Mouse (Mus musculus) forebrain, embryonic 12.5 days (tissue): ENCODE data around the gene 1500009C09Rik. TPM values are rescaled to one million over a fixed set of nuclear protein-coding genes. Genes with fewer than 3 reads are reported as not detected.

Experiments used
- ATAC-seq: fragments of 200-750 bp; cut with Nextera tagmentation; 2 replicates; pipeline ENCODE4 v1.8.0; 2017; ENCODE audit warnings: moderate TSS enrichment; ENCODE audit not compliant: low FRiP score
- H3K27ac ChIP-seq: fragments of 300-500 bp; sonication (generic); 2 replicates; pipeline ENCODE4 v1.5.1; 2016; ENCODE audit warnings: mild to moderate bottlenecking
- H3K27me3 ChIP-seq: fragments of 300-500 bp; sonication (generic); 2 replicates; pipeline ENCODE4 v1.6.1; 2016; ENCODE audit warnings: mild to moderate bottlenecking
- H3K36me3 ChIP-seq: fragments of 300-500 bp; sonication (generic); replicated peaks from 2 replicates; pipeline ENCODE4 v1.6.1; 2016; ENCODE audit warnings: mild to moderate bottlenecking
- H3K4me1 ChIP-seq: fragments of 300-500 bp; sonication (generic); 2 replicates; pipeline ENCODE4 v1.6.1; 2016
- H3K4me2 ChIP-seq: fragments of 300-500 bp; sonication (generic); 2 replicates; pipeline ENCODE4 v1.6.1; 2016; ENCODE audit warnings: mild to moderate bottlenecking, moderate library complexity
- H3K4me3 ChIP-seq: fragments of 300-500 bp; sonication (generic); replicated peaks from 2 replicates; pipeline ENCODE4 v1.5.1; 2016; ENCODE audit warnings: mild to moderate bottlenecking
- H3K9ac ChIP-seq: fragments of 300-500 bp; sonication (generic); 2 replicates; pipeline ENCODE4 v1.6.1; 2016; ENCODE audit warnings: mild to moderate bottlenecking
- H3K9me3 ChIP-seq: fragments of 300-500 bp; sonication (generic); 2 replicates; pipeline ENCODE4 v1.6.1; 2016
- WGBS: fragments of 180-500 bp; shearing (Covaris S2); methylation state at CpG from one replicate; pipeline ENCODE4 v1.1.7; 2016; 5-methylcytosine and 5-hydroxymethylcytosine counted together
- polyA plus RNA-seq: library from polyadenylated mRNA; unstranded; fragments of >200 nt; fragmentation: Nextera tagmentation; extraction: Ambion mirVana; gene quantifications from 2 replicates; pipeline ENCODE4 v1.2.1, GENCODE M21; 2016

1500009C09Rik gene
- polyA plus RNA-seq, 1 experiment from 2014 or later = 4.7 TPM

GRCm38 (mm10) chr15:82211911-82212751 is 40.1 kb upstream of the 1500009C09Rik start:
- peak overlapping the region; percentile 47 for H3K4me3 ChIP-seq
- H3K27ac ChIP-seq = no peak overlapping the region
- peak overlapping the region; percentile 31 for H3K9ac ChIP-seq

GRCm38 (mm10) chr15:82212752-82213063 is 39.5 kb upstream of the 1500009C09Rik start, which contains the start of gene Shisa8:
Gene Shisa8, minus strand, starts transcription at chr15:82212815.
- Histone ChIP-seq H3K36me3 (no peaks in the 10 kb centered on the region), H3K9ac (peak within 1 kb of the TSS; percentile 31), H3K4me2 (peak within 1 kb of the TSS; percentile 69), H3K4me3 (peak within 1 kb of the TSS; percentile 47), H3K4me1 (peaks cover 36% of the 10 kb centered on the region), H3K9me3 (no peaks in the 10 kb centered on the region), H3K27ac (no peak within 1 kb of the TSS), H3K27me3 (peaks cover 95% of the 10 kb centered on the region)
- peak; percentile 8; the same call in 1 of the 2 replicates for ATAC-seq
- WGBS = 0% methylated on average over 26 of the region's 34 CpGs

More at GRCm38 (mm10) chr15:82211911-82212751, 40.1 kb upstream of the 1500009C09Rik start:
- Histone ChIP-seq H3K27me3 (peaks cover 98% of the 10 kb centered on the region), H3K4me2 (peak overlapping the region; percentile 69), H3K9me3 (no peaks in the 10 kb centered on the region), H3K4me1 (peaks cover 40% of the 10 kb centered on the region), H3K36me3 (no peaks in the 10 kb centered on the region)
- WGBS = under 1% methylated on average over 89 of the region's 112 CpGs
- peak; percentile 30 for ATAC-seq

GRCm38 (mm10) chr15:82213222-82213621 is 39.0 kb upstream of the 1500009C09Rik start:
- H3K4me3 ChIP-seq = no peak overlapping the region; the same call in 1 of the 2 replicates
- 9% methylated on average over 4 of the region's 4 CpGs for WGBS
- H3K27ac ChIP-seq = no peak overlapping the region
- peak overlapping the region; percentile 69; the same call in 1 of the 2 replicates for H3K4me2 ChIP-seq
- no peaks in the 10 kb centered on the region for H3K36me3 ChIP-seq
- H3K4me1 ChIP-seq = peaks cover 35% of the 10 kb centered on the region
- ATAC-seq = no peak
- no peak overlapping the region for H3K9ac ChIP-seq
- peaks cover 90% of the 10 kb centered on the region for H3K27me3 ChIP-seq
- no peaks in the 10 kb centered on the region for H3K9me3 ChIP-seq

GRCm38 (mm10) chr15:82215332-82216046 is 36.7 kb upstream of the 1500009C09Rik start:
- no peaks in the 10 kb centered on the region for H3K36me3 ChIP-seq
- no peak overlapping the region for H3K9ac ChIP-seq
- H3K4me2 ChIP-seq = no peak overlapping the region
- ATAC-seq = no peak
- peaks cover 78% of the 10 kb centered on the region for H3K27me3 ChIP-seq
- H3K9me3 ChIP-seq = no peaks in the 10 kb centered on the region
- H3K27ac ChIP-seq = no peak overlapping the region
- H3K4me1 ChIP-seq = peaks cover 43% of the 10 kb centered on the region
- WGBS = 31% methylated on average over 11 of the region's 11 CpGs
- no peak overlapping the region for H3K4me3 ChIP-seq

- H3K27ac ChIP-seq = no peak overlapping the region
- 41% methylated on average over 20 of the region's 20 CpGs for WGBS
- ATAC-seq = no peak
- peaks cover 49% of the 10 kb centered on the region for H3K4me1 ChIP-seq
- peaks cover 70% of the 10 kb centered on the region for H3K27me3 ChIP-seq
- no peaks in the 10 kb centered on the region for H3K9me3 ChIP-seq
- no peak overlapping the region for H3K4me2 ChIP-seq
- no peak overlapping the region for H3K9ac ChIP-seq
- no peak overlapping the region for H3K4me3 ChIP-seq
- no peaks in the 10 kb centered on the region for H3K36me3 ChIP-seq
These were observed 35.9 kb upstream of the 1500009C09Rik start for GRCm38 (mm10) chr15:82216142-82216827.

- Histone ChIP-seq H3K4me1 (peaks cover 42% of the 10 kb centered on the region), H3K9ac (0 out of 2 replicates have a peak overlapping the region, but pooled peaks have one; percentile 12), H3K27me3 (peaks cover 62% of the 10 kb centered on the region), H3K36me3 (no peaks in the 10 kb centered on the region), H3K4me3 (no peak overlapping the region), H3K4me2 (no peak overlapping the region), H3K27ac (no peak overlapping the region), H3K9me3 (no peaks in the 10 kb centered on the region)
- ATAC-seq = no peak
- 10% methylated on average over 7 of the region's 7 CpGs for WGBS
These were observed 35.2 kb upstream of the 1500009C09Rik start for GRCm38 (mm10) chr15:82217039-82217438.

GRCm38 (mm10) chr15:82217980-82218379 is 34.2 kb upstream of the 1500009C09Rik start:
- Histone ChIP-seq H3K9ac (no peak overlapping the region), H3K4me3 (no peak overlapping the region), H3K4me1 (peaks cover 34% of the 10 kb centered on the region), H3K9me3 (no peaks in the 10 kb centered on the region), H3K36me3 (no peaks in the 10 kb centered on the region), H3K27me3 (peaks cover 62% of the 10 kb centered on the region), H3K27ac (no peak overlapping the region), H3K4me2 (no peak overlapping the region)
- no peak for ATAC-seq
- WGBS = 30% methylated on average over 9 of the region's 9 CpGs

GRCm38 (mm10) chr15:82218778-82219666 is 33.2 kb upstream of the 1500009C09Rik start:
- peaks cover 41% of the 10 kb centered on the region for H3K4me1 ChIP-seq

GRCm38 (mm10) chr15:82220003-82220675 is 32.1 kb upstream of the 1500009C09Rik start:
- no peak for ATAC-seq
- Histone ChIP-seq H3K4me1 (peaks cover 48% of the 10 kb centered on the region), H3K4me2 (no peak overlapping the region), H3K4me3 (no peak overlapping the region), H3K9ac (no peak overlapping the region), H3K27me3 (peaks cover 63% of the 10 kb centered on the region), H3K9me3 (no peaks in the 10 kb centered on the region), H3K27ac (no peak overlapping the region), H3K36me3 (no peaks in the 10 kb centered on the region)
- 52% methylated on average over 11 of the region's 12 CpGs for WGBS

More at GRCm38 (mm10) chr15:82218778-82219666, 33.2 kb upstream of the 1500009C09Rik start:
- whole genome bisulfite sequencing = 84% methylated on average over 26 of the region's 26 CpGs
- no peak for ATAC-seq
- H3K27ac ChIP-seq = no peak overlapping the region
- H3K4me2 ChIP-seq = no peak overlapping the region
- H3K9ac ChIP-seq = no peak overlapping the region
- H3K27me3 ChIP-seq = peaks cover 63% of the 10 kb centered on the region
- no peak overlapping the region for H3K4me3 ChIP-seq
- H3K9me3 ChIP-seq = no peaks in the 10 kb centered on the region
- no peaks in the 10 kb centered on the region for H3K36me3 ChIP-seq

GRCm38 (mm10) chr15:82221104-82221860 is 30.9 kb upstream of the 1500009C09Rik start:
- WGBS = 66% methylated on average over 14 of the region's 14 CpGs
- no peak for ATAC-seq
- no peak overlapping the region for H3K4me3 ChIP-seq

More at GRCm38 (mm10) chr15:82221104-82221860, 30.9 kb upstream of the 1500009C09Rik start:
- Histone ChIP-seq H3K9me3 (no peaks in the 10 kb centered on the region), H3K9ac (peak overlapping the region; percentile 12; the same call in 1 of the 2 replicates), H3K36me3 (no peaks in the 10 kb centered on the region), H3K27me3 (peaks cover 61% of the 10 kb centered on the region), H3K27ac (no peak overlapping the region), H3K4me1 (peaks cover 39% of the 10 kb centered on the region), H3K4me2 (no peak overlapping the region)
